ENCODE assay signal across 9 mouse cellular contexts in the genomic region with DNA sequence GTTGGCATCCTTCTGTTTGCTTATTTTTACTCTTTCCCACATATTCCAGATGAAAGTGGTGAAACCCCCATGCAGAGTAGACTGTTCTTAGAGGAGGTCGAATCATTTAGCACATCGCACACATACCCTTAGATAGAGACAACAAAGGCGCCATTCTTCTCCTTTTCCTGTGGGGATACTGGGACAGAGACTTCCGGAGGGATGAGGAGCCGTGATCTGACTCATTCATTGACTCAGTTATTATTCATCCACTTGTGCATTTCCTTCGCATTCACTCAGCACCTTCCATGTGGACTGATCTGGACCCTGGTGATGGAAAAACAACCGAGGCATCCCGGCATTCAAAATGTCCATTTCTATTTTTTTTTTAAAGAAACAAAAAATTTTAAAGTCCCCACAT.
"Had no signal": no experiment of that assay in that cellular context is flagged by ENCODE, and none has a peak within 500 bp of the region (broad histone marks: within the 10 kb centered on the region; RNA-seq: fewer than 3 reads in every experiment).

No protein-coding gene starts in this region.

- DNase-seq: lung, adult 18-20 months; lung, embryonic 14.5 days; lung, postnatal 10 days; lung, postnatal 36 days; midbrain, embryonic 14.5 days; right cerebral cortex, postnatal 14 days; thymus, adult 2 months; thymus, postnatal 25 days; thymus, postnatal 4 days had no signal
